7 mouse cellular contexts compared by ENCODE assay signal in genomic region chr4:137968203-137968602, GRCm38 (mm10). TPM values are rescaled to one million over a fixed set of nuclear protein-coding genes. Genes with fewer than 3 reads are reported as not detected.
DNase-seq lines count a peak whose midpoint lies in the region; ATAC-seq and TF ChIP-seq lines count a peak whose summit lies in the region.

No protein-coding gene starts in this region.

- peak; percentile 99 for TF ChIP-seq CTCF in cerebellum, adult 2 months (IDR thresholded peaks at IDR 0.05; ENCODE audit: borderline replicate concordance, insufficient read depth, low read depth, low read length)

- WGBS in cerebellum, adult 2 months, result 14% methylated on average over 9 of the region's 9 CpGs
- 10% methylated on average over 9 of the region's 9 CpGs for WGBS in hindbrain, embryonic 13.5 days

- DNase-seq in ZHBTc4 (ENCODE audit: low read depth, low spot score), result peak; percentile 92
- DNase-seq in cerebellum, adult 2 months, result peak; percentile 78 to 79
- DNase-seq in layer of hippocampus, postnatal 14 days (ENCODE audit: low spot score in 2 of 2), result peak; percentile 63 to 78
- DNase-seq in lung, postnatal 4 days, result peak; percentile 72 to 81
- peak; percentile 55 for DNase-seq in right cerebral cortex, postnatal 4 days

- ATAC-seq in frontal cortex, adult (ENCODE audit: low TSS enrichment), result peak; percentile 58
- peak; percentile 30; the same call in 1 of the 2 replicates for ATAC-seq in hindbrain, embryonic 13.5 days (ENCODE audit: low FRiP score)

- H3K4me1 ChIP-seq in cerebellum, adult 2 months (ENCODE audit: control insufficient read depth, insufficient read depth, low read length), result no peaks in the 10 kb centered on the region
- H3K4me1 ChIP-seq in hindbrain, embryonic 13.5 days (replicated peaks), result no peaks in the 10 kb centered on the region

- no peak overlapping the region for H3K27ac ChIP-seq in cerebellum, adult 2 months (ENCODE audit: insufficient read depth, low read length)
- no peak overlapping the region for H3K27ac ChIP-seq in hindbrain, embryonic 13.5 days

- H3K9ac ChIP-seq in hindbrain, embryonic 13.5 days, result no peak overlapping the region

- no peak overlapping the region for H3K4me2 ChIP-seq in hindbrain, embryonic 13.5 days

- no peak for TF ChIP-seq POLR2A in cerebellum, adult 2 months (IDR thresholded peaks at IDR 0.05; ENCODE audit: borderline replicate concordance, insufficient read depth, low read length)

- peaks cover 3% of the 10 kb centered on the region; the same call in 1 of the 2 replicates for H3K36me3 ChIP-seq in hindbrain, embryonic 13.5 days

- no peaks in the 10 kb centered on the region for H3K27me3 ChIP-seq in cerebellum, adult 2 months (ENCODE audit: control insufficient read depth, insufficient read depth, low read length)
- H3K27me3 ChIP-seq in hindbrain, embryonic 13.5 days, result no peaks in the 10 kb centered on the region

- H3K9me3 ChIP-seq in hindbrain, embryonic 13.5 days, result no peaks in the 10 kb centered on the region

- H3K4me3 ChIP-seq in cerebellum, adult 2 months (replicated peaks; ENCODE audit: insufficient read depth, low read depth, low read length), result no peak overlapping the region
- no peak overlapping the region for H3K4me3 ChIP-seq in hindbrain, embryonic 13.5 days

RNA-seq across cellular contexts. Expression of gene Eif4g3, which starts 24.6 kb away (rescaled TPM):
- 156 and 160 TPM in 2 replicates for polyA plus RNA-seq in cerebellum, adult 2 months (2012; rRNA removed)
- 48.7 and 53.1 TPM in 2 replicates for polyA plus RNA-seq in hindbrain, embryonic 13.5 days (2015; fragmentation: Nextera tagmentation; extraction: Ambion mirVana)
- 100 to 1,000 TPM; 162 to 164 TPM for total RNA-seq in layer of hippocampus, postnatal 14 days (2021)
